Mouse (Mus musculus) retina, embryonic 14.5 days (tissue): ENCODE data around the gene Amer2.
"Not testable (repeated sequence)": the region's sequence is repeated elsewhere in the genome, so short reads cannot be mapped to it uniquely, and the experiment has no call there.

Experiments
- DNase-seq: peaks from one replicate; pipeline ENCODE4 v3.0.0-alpha.2; 2015; ENCODE audit warnings: low spot score

Amer2 gene

DNA sequence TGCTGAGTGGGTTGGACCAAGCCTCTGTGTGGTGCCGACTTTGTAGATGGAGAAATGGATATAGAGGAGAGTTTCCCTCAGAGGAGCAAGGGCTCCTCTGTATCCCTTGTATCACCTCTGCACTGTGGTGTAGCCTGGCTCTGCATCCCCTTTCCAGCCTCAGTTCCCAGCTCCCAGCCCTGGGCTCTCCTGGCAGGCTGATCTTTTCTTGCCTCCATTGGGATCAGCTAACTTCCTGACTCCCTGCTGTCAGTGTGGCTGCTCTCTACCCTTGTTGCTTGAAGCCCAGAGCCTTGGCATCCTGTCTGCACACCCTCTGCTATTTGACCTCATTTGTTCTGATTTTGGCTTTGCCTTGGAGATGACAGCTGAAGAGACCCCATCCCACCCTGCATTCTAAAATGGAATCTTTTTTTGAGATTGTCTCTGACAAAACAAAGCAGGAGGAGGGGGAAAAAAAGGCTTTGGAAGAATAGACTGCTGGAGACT lies at the start of gene Amer2:
TSS of gene Amer2 (plus strand) at position 439 of the 489 bp plus-strand sequence.
- DNase-seq, result no peak

DNA sequence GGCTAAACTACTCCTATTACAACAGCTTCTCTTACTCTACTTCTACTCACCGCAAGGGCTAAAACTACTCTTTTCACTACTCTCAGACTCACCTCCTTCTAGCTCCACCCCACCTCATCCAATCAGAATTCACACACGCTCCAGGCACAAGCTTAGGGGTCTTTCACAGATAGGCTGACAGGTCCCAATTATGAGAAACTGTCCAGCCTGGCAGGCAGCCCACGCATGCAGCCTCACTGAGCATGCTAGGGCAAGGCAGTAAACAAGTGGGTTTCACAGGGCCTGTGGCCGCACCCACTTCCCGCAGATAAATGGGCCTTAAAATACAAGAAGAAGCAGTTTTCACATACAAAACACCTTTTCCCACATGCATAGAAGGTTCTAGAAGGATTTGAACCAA lies 33.1 kb upstream of the Amer2 start:
- DNase-seq, result not testable (repeated sequence)

DNA sequence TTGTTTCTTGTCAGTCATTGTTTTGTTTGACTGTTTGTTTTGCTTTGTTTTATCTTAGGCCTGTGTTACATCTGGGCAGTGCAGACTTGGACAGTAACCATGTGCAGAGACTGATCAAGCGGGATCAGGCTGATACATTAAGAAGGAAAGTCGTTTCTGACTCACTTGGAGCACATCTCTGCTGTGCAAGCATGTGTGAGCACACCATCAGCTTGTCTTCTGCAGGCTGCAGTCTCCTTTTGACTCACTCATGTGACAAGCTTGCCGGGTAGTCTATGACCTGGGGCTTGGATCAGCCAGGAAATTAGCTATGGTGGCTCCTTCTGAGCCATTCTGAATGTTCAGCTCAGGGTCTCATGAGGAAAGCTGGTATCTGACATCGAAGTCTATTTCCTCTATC lies 32.5 kb upstream of the Amer2 start:
- no peak for DNase-seq

- no peak for DNase-seq
These were observed 27.7 kb upstream of the Amer2 start for GRCm38 (mm10) chr14:60345326-60345876.

GRCm38 (mm10) chr14:60358347-60358746 lies 14.7 kb upstream of the Amer2 start:
- DNase-seq, result no peak

DNA sequence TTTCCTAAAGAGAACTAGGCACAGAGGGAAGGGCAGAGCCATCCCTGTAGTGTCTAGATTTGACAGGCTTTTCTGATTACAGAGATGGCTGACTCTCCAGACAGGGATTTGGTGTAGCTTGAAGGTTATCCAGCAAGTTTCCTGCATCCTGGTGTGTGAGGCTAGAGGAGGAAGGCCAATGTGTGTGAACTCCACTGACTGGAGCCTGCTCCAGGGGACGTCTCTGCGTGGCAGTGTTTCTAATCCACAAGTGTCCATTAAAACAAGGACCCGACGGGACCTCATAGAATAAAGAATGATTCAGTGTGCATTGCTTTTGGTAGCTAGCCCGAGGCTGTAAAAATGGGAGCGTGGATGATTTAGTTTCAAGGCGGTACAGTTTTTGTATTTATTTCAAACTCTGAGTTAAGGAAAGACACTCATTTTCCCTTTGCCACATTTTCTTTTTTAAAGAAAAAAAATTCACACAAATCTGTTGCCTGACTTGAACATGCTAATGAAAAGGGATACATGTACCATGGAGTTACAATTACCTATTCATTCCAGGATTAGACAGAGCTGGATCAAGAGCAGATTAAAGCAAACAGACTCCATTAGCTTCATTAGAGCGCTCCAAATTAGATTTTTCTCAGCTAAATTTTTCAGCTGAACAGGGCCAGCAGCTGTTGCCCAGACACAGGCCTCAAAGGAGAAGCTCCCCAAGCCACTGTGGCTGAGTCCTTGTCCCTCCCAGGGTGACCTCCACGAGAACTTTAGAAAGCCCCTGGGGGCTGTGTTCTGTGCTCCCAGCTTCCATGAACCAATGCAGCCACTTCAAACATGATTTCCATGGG lies 11.5 kb upstream of the Amer2 start:
- peak; percentile 28 for DNase-seq

DNA sequence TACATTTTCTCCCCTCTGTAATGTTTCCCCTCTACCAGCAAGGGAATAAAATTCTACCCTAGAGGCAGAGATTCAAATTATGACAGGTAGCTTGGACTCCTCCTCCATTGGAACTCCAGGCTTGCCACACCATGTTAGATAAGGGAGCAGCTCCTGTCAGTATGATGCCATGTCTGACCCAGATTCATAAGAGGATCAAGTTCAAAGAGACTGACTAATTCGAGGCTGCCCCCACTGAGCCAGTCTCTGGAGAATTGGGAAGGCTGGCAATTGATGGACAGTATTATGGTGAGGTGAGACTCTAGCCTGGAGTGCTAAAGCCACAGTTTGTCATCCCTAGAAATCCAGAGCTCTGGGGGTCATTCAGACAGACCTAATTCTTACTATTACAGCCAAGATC lies 6.3 kb upstream of the Amer2 start:
- DNase-seq, result peak; percentile 56

GRCm38 (mm10) chr14:60368769-60369666 lies 4.0 kb upstream of the Amer2 start:
- peak; percentile 69 for DNase-seq

DNA sequence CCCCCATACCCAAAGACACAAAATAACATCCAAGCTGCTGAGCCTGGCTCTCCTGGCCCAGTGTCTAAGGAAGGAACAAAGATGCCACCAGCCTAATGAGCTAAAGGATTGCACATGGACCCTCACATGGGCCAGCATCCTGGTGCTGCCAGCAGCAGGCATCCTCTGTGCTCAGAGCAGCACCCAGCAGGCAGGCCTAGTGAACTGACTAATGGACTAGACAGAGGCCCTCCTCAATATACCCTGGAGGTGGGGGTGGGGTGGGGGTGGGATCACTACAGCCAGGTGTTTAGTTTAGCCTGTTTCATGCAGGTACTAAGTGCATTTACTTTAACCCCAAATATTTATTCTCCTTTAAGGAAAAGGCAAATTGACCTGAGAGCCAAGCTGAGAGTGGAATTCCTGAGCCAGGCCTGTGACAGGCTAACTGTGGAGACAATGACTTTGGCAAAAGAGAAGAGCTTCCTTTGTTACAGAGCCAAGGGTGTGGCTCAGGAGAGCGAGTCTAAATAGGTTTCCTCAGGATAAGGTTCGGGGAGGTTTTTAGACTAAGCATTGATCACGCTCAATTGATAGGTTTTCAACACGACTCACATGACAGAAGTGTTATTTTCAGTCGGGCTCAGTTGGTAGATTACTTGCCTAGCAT lies 3.3 kb upstream of the Amer2 start:
- no peak for DNase-seq

GRCm38 (mm10) chr14:60377107-60377506 lies 4.0 kb downstream of the Amer2 start:
- DNase-seq, result no peak

- DNase-seq, result peak; percentile 64
These were observed 4.5 kb downstream of the Amer2 start for GRCm38 (mm10) chr14:60377546-60377945.

- peak; percentile 92 for DNase-seq
These were observed 5.1 kb downstream of the Amer2 start for GRCm38 (mm10) chr14:60378057-60378565.

DNA sequence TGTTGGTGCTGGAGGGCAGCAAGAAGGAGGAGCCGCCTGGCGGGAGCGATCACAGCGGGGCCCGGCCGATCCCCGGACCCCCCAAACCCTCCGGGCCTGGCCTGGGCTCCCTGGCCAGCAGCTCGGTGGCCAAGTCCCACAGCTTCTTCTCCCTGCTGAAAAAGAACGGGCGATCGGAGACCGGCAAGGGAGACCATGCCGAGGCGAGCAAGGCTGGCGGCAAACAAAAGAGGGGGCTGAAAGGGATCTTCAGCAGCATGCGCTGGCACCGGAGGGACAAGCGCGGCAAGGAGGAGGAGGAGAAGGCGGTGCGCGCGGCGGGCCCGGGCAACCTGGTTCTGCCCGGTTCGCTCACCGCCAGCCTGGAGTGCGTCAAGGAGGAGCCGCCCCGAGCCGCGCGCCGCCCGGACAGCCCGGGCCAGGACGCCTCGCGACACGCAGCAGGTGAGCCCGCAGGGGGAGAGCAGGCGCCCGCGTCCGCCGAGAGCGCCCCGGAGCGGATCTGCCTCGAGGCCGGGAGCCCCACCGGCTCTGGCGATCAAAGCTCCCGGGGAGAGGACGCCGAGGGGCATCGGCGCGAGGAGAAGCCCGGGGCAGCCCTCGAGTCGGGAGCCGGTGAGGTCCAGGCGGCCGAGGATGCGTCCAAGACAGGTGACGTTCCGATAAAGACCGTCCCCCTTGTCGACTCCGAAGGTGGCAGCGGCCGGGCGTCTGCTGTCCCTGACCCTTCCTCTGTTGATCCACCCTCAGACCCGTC lies 5.7 kb downstream of the Amer2 start:
- peak; percentile 32 for DNase-seq

DNA sequence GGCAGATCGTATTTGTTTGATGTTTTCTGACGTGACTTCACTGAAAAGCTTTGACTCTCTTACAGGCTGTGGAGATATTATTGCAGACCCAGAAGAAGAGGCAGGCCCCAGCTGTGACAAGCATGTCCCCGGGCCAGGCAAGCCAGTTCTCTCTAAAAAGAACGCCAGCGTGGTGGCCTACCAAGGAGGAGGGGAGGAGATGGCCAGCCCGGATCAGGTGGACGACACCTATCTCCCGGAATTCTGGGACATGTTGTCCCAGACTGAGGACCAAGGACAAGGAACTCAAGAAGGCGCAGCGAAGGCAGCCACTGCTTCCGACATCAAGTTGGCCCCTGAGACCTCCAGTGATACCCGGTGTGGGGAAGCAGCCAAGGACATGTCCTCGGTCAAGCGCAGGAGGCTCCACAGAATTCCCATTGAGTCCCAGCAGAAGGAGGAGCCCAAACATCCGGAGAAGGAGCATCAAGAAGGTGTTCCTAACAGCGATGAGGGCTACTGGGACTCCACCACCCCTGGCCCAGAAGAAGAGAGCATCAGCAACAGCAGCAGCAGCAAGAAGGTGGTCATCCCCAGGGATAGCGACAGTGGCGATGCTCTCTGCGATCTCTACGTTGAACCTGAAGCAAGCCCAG lies 6.4 kb downstream of the Amer2 start:
- DNase-seq, result peak; percentile 36

DNA sequence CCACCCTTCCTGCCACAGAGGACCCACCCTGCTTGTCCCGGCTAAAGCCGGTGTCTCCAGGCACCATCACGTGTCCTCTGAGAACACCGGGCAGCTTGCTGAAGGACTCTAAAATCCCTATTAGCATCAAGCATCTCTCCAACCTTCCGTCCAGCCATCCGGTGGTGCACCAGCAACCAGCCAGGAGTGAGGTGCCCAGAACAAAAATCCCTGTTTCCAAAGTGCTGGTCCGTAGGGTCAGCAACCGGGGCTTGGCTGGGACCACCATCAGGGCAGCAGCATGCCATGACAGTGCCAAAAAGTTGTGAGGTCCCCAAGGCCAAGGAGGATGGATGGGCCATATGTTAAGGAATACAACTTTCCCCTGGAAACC lies 6.9 kb downstream of the Amer2 start:
- DNase-seq, result no peak

- DNase-seq, result no peak
These were observed 8.6 kb downstream of the Amer2 start for GRCm38 (mm10) chr14:60381671-60382070.

- DNase-seq, result no peak
These were observed 10.8 kb downstream of the Amer2 start for GRCm38 (mm10) chr14:60383816-60384215.

- no peak for DNase-seq
These were observed 11.2 kb downstream of the Amer2 start for GRCm38 (mm10) chr14:60384269-60384668.

GRCm38 (mm10) chr14:60385079-60385643 lies 12.1 kb downstream of the Amer2 start:
- DNase-seq, result no peak
